Mouse (Mus musculus): ENCODE data around the gene Krt12.

Krt12 gene

DNA sequence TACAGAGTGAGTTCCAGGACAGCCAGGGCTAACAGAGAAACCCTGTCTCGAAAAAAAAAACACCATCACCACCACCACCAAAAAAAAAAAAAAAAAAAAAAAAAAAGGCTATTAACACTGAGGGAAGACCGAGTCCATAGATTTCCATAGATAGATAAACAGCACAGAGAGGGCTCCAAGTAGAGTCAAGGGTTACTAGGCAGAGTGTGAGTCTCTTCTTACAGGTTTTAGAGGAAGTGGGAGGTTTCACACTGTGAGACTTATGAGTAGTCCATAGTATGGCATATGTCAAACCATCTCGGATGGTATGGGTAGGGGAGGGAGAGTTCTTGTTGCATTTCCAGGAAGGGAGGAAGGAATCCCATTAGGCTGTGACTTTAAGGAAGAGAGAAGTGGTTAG, 24.0 kb downstream of the Krt12 start:
- no peak for DNase-seq (ENCODE audit: low read depth, low spot score)

DNA sequence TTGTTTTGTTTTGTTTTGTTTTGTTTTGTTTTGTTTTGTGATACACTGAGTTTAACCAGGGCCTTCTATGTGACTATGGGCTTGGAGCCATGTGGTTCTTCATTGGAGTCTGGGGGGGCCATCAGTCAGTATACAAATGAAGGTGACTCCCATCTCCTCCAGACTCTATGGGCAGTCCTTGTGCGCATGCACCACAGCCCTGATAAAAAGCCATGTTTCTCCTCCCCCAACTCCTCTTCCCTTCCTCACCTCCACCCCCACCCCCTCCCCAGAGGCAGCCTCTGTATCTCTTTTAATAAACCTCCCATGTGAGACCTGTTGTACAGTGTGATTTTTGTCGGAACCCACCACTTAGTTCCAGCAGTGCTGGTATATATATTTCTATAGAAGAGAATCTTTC, 25.4 kb downstream of the Krt12 start:
- no peak for DNase-seq (ENCODE audit: low read depth, low spot score)

DNA sequence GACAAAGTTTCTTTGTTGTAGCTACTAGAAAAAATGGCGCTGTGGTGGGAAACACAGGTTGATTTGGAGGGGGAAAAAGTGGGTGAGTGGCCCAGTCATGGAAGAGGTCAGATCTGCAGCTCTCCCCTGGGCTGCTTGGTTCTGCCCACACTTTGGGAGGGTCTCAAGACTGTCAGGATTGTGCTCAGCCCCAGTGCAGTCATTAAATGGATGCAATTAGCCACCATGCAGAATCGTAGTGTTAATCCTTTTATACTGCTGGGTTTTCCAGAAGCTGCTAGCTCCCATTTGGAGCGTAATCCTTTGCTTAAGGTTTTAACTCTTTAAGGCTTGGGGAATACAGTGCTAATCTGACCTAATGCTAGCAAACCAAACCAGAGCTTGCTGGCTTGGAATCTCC, 26.0 kb downstream of the Krt12 start:
- DNase-seq (ENCODE audit: low read depth, low spot score) = no peak

DNA sequence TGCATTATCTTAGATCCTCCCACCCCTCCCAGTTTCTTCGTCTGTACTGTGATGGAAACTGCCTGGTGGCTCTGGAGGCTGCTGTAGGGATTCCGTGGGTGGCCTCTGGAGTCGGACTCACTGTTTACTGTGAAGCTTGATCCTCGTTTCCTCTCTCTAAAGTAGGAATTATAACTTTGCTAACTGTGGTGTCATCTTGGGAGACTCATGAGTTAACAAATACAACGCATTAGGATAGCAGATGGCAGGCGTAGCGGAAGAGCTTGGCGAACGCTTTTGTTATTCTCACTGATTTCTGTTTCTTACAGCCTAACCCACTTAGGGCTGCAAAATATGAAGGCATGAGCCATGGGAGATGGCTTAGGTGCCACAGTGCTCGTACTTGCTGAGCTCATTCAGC, 29.6 kb downstream of the Krt12 start:
- DNase-seq (ENCODE audit: low read depth, low spot score) = no peak

DNA sequence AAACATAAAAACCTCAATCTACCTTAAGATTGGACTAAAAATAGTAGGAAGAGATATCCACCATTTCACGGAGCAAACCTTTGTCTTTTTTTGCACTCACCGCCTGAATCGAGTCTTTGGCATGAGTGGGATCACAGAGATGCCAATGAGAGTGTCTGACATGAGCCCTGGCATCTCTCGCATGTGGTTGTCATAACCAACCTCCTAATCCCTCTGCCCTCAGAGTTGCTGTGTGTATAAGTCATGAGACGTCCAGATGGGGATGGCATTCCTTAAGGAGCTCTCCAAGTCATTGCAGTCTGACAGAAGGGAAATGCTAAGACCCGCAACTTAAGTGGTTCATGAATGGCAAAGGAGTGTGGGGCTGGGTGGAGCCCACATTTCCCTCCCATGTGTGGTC, 30.7 kb downstream of the Krt12 start:
- no peak for DNase-seq (ENCODE audit: low read depth, low spot score)

DNA sequence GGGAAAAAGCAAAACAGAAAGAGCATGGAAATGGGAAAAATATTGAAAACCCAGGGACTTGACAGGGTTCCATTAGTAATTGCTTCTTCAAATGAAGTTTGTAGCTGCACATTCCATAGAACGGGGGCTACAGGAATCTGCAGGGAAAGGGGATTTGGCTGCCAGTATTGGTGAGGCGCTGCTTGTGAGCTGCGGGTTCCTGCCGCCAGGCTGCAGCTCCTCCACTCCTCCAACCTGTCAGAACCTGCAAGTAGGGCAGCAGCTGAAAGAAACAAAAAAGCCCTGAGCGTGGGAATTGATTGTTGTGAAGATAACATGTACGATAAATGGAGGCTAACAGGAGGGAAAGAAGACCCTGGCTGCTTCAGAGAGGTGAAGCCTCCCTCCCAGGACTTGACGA, 31.2 kb downstream of the Krt12 start:
- no peak for DNase-seq (ENCODE audit: low read depth, low spot score)

DNA sequence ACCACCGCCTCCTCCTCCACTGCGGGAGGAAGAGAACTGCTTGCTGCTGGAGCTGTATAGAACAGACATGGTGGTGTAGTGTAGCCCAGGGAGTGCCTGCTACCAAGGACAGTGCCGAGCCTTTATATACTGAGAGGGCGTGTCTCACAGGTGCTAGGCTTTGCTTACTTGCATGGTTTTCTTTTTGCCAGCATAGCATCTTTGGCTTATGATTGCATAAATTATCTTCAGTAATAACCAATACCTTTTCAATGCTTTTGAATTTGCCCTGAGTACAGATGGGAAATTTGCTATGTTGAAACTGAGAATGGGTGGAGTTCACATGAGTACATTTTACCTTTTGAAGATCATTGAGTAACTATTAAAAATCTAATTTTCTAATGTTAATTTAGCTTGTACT, 32.8 kb downstream of the Krt12 start, which contains the start of gene Krt10:
Gene Krt10 (minus strand): TSS at position 101 of the 400 bp plus-strand sequence.
- no peak for DNase-seq (ENCODE audit: low read depth, low spot score)

DNA sequence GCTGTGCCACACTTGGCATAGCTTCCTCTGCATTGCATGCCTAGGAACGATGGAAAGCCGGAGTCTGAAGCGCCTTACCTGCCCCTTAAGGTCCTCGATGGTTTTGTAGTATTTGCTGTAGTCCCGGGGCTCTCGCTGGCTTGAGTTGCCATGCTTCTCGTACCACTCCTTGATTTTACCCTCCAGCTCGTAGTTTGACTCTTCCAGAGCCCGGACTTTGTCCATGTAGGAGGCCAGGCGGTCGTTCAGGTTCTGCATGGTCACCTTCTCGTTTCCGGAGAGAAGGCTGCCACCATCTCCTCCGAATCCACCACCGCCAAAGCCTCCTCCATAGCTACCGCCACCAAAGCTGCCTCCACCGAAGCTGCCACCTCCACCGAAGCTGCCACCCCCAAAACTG, 33.4 kb downstream of the Krt12 start:
- no peak for DNase-seq (ENCODE audit: low read depth, low spot score)

DNA sequence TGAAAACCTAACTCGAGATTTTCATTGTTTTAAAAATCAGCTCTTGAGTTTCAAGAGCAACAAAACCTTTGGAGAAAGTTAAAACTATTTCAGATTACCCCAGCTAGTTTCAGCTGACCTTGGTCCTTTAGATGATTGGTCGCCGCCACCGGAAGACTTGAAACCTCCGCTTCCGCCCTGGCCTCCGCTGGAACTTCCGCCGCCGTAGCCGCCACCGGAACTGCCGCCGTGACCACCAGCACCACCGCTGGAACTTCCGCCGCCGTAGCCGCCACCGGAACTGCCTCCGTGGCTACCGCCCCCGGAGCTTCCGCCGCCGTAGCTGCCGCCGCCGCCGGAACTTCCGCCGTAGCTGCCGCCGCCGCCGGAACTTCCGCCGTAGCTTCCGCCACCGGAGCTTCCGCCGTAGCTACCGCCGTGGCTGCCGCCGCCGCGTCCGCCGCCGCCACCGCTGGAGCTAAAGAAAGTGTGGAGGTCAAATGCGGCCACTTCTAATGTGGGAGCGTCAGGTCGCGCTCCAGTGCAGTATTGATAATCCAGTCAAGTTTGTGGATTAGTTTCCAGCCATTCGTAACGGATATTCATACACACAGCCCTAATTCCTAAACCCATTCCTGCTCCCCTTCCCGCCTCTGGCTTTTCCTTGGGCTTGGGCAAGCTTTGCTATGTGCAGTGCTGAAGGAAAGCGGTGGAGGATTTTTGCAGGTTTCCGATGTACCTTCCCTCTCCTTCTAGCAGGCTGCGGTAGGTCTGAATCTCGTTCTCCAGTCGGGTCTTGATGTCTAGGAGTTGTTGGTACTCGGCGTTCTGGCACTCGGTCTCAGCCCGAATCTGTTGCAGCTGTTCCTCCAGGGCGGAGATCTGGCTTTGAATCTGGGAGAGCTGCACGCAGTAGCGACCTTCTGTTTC, 36.0 kb downstream of the Krt12 start:
- peak; percentile 87 for DNase-seq (ENCODE audit: low read depth, low spot score)

DNA sequence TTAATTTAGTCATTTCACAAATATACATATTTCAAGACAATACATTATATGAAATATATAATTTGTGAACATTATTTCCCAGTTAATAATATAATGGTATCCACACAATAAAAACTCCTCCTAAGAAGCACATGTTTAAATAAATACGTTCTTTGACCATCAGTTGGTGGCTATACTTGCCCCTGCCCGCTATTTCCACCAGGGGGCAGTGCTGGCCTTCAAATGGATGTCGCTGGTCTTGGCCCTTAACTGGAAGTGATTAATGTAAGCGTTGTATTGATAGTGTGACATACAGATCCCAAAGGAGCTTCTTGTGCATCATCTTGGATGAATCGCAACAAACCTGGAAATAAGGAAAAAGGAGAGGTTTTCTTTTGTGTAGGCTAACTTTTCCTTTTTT, 42.5 kb downstream of the Krt12 start:
- DNase-seq (ENCODE audit: low read depth, low spot score) = peak; percentile 86

DNA sequence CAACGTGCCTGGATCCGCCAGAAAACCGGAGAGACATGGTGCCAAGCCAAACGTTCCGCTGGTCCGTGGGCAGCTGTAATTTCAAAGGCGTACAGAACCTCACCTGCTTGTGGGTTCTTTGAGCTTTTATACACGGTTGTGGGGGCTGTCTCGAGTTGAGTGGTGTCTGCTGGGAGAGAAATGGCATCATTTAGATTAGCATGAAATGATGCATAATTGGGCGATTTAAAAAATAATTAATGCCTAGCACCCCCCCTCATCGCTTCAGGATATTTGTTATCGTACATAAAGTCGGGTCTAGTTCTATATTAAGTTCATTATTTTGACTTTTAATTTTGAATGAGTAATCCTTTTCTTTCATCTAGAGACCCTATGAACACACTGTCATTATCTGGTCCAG, 47.3 kb downstream of the Krt12 start, which contains the start of gene Krt28:
Gene Krt28 (minus strand): TSS at position 101 of the 400 bp plus-strand sequence.
- no peak for DNase-seq (ENCODE audit: low read depth, low spot score)

DNA sequence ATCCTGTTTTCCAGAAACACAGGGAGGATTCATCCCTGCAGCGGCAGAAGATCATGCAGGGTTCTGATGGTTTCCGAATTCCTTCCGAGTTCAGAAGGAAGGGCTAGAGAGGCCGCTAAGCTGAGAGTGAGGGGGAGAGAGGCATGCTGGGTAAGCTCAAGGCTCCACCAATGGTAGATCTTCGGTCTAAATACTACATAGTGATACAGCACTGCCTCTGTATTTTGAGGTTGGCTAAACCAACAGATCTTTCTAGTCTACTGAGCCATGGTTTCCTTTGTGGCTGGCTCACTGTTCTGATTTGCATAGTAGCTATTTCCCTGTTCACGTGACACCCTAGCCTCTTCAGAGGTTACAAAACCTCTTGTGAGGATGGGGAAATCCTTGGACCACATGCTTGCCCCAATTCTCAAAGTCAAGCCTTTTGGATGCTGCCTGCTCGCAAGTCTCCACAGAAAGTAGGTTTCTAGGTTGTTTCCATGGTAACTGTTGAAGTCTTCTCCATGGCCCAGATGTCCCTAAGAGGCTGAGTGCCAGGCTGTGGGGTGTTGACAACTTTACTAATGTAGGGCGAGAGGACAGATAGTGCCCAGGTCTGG, 52.1 kb downstream of the Krt12 start:
- DNase-seq (ENCODE audit: low read depth, low spot score) = no peak

DNA sequence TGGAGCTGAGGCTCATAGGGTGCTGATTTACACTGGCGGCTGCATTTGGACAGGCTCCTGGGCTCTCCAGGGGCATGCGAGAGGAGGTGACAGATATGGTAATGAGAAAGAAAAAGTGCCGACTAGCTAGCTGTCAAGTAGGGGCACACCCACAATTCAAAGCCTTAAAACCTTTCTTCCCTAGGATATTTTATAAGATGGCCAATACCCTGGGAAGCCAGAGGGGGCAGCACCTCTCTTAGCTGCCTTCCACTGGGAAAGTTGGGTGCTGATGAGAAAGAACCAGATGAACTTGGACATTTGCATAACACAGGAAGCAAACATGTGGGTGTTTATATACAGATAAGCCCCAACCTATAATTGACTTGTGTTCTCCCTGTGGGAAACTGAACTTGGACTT, 52.8 kb downstream of the Krt12 start:
- DNase-seq (ENCODE audit: low read depth, low spot score) = peak; percentile 51

DNA sequence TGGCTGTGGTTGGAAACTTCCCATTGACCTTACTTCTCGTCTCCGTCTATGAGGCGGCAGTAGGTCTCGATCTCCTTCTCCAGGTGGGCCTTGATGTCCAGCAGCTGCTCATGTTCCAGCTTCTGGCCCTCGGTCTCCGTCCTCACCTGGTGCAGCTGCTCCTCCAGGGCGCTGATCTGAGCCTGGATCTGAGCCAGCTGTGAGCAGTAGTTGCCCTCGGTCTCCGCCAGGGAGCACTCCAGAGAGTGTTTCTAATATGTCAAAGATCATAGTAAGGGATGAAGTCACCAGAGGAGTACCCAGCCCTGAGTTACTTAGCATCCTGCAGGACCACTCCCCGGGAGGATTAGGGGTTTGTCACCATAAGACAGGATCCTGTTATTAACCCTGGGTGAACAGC, 55.3 kb downstream of the Krt12 start:
- DNase-seq (ENCODE audit: low read depth, low spot score) = peak; percentile 13
